Mouse (Mus musculus): Measurements from ENCODE around the gene Sla2. TPM values are rescaled to one million over a fixed set of nuclear protein-coding genes. Genes with fewer than 3 reads are reported as not detected.
"Not testable (repeated sequence)": the region's sequence is repeated elsewhere in the genome, so short reads cannot be mapped to it uniquely, and the experiment has no call there.

The Sla2 gene
- polyA plus RNA-seq, 1 experiment: not detected

DNA sequence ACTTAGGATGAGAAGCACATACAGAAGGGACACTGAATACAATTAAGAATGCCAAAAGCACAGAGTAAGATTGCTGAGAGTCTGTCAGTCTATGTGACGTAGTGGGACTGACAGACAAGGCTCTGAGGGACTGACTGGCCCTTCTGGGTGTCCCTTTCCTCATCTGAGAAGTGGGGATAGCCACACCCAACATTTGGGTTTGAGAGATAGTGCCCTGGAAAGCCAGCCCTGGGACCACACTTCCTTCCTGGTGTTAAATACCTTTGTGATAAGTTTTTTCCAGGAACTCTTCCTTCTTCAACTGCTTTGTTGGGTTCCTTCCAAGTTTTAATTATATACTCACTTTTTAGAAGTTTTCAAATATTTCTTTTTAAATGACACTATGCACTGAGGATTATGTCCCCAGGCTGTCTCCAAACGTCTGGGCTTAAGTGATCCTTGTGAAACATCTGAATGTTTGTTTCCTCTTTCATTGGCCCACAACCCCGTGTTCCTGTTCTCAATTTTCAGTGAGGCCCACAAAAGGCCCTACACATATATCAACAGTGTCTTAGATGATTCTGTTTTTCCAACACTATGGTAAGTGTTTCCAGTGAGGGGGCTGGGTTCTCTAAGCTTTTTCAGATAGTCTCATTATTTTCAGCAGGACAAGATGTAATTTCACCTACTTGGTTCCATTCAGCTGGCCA is 37.4 kb upstream of the Sla2 start:
- no peak overlapping the region for H3K4me3 ChIP-seq (ENCODE audit: insufficient read depth, low read length)
- H3K4me1 ChIP-seq (ENCODE audit: control insufficient read depth, insufficient read depth, low read length): no peaks in the 10 kb centered on the region; the same call in 1 of the 2 replicates
- TF ChIP-seq CTCF (IDR thresholded peaks at IDR 0.05; ENCODE audit: borderline replicate concordance, insufficient read depth, low read length) (no peak), POLR2A (IDR thresholded peaks at IDR 0.05; ENCODE audit: low read depth, low read length) (no peak)
- H3K27ac ChIP-seq (ENCODE audit: insufficient read depth, low read length): no peak overlapping the region

DNA sequence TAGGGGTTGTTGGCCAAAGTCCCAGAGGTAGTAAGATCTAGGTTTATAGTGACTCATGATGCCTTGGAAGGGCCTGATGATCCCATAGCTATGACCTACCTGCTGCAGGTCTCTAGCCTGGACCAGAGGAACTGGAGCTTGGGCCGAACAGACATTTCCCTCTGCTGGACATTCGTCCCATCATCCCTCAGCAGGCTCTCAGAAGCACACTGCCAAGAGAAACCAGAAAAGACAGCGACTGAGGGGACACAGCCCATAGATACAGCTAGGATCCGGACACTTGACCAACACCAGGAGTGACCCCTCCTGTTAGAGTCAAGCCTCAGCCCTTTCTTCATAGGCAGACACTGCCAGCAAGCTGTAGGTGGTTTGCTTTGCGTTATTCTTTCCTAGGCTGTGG is 36.1 kb upstream of the Sla2 start:
- no peak overlapping the region for H3K4me3 ChIP-seq (ENCODE audit: insufficient read depth, low read length)
- H3K27ac ChIP-seq (ENCODE audit: insufficient read depth, low read length): no peak overlapping the region
- no peaks in the 10 kb centered on the region for H3K4me1 ChIP-seq (ENCODE audit: control insufficient read depth, insufficient read depth, low read length)
- TF ChIP-seq POLR2A (IDR thresholded peaks at IDR 0.05; ENCODE audit: low read depth, low read length) (no peak), CTCF (IDR thresholded peaks at IDR 0.05; ENCODE audit: borderline replicate concordance, insufficient read depth, low read length) (no peak)

DNA sequence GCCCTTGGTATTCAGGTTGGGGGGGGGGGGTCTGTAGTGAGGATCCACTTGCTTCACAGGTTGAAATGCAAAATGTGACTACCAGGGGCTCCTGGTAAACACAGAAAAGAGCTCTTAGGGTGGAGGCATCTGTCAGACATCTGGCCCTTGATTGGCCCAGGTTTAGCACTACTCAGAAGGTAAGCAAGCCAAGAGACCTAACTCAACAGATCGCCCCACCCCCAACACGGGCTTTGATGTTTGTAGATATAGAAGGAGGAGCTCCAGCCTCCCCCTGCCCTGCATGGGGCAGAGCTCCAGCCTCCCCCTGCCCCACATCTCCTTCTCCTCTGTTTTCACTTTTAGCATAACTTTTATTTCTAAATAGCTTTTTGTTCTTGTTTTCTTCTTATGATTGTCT is 32.8 kb upstream of the Sla2 start:
- no peak for TF ChIP-seq POLR2A (IDR thresholded peaks at IDR 0.05; ENCODE audit: low read depth, low read length)
- no peak overlapping the region for H3K4me3 ChIP-seq (ENCODE audit: insufficient read depth, low read length)
- no peaks in the 10 kb centered on the region for H3K4me1 ChIP-seq (ENCODE audit: control insufficient read depth, insufficient read depth, low read length)
- H3K27ac ChIP-seq (ENCODE audit: insufficient read depth, low read length): no peak overlapping the region

DNA sequence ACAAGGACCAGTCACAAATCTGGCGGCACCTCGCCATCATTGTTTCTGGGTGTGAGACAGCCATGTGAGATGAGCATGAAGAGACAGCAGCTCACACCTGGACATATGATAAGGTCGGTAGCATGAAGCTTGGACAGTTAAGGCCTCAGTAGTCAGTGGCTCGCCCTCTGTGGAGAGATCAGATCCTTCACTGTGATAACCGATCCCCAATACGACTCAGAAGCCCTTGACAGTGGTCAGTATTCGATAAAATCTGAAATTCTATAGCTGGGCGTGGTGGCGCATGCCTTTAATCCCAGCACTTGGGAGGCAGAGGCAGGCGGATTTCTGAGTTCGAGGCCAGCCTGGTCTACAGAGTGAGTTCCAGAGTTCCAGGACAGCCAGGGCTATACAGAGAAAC is 32.2 kb upstream of the Sla2 start:
- H3K4me3 ChIP-seq (ENCODE audit: insufficient read depth, low read length); H3K4me1 ChIP-seq (ENCODE audit: control insufficient read depth, insufficient read depth, low read length); H3K27ac ChIP-seq (ENCODE audit: insufficient read depth, low read length): not testable (repeated sequence)

DNA sequence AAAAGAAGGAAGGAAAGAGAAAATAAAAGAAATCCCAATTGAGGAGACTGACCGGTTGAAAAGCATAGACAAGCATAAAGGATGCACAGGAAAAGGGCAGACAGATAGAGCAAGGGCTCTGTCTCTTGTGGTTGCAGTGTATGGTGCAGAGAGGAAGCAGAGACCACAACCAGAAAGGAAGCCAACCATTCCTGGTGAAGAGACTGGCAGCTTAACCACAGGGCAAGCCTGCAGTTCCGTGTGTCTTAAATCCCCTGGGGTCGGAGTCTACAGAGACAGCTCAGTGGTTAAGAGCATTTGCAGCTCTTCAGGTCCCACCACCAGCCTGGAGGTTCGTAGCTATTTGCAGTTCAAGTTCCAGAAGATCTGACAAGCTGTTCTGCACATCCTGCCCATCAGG is 31.6 kb upstream of the Sla2 start:
- Histone ChIP-seq H3K4me3 (ENCODE audit: insufficient read depth, low read length) (no peak overlapping the region), H3K4me1 (ENCODE audit: control insufficient read depth, insufficient read depth, low read length) (no peaks in the 10 kb centered on the region), H3K27ac (ENCODE audit: insufficient read depth, low read length) (no peak overlapping the region)
- no peak for TF ChIP-seq POLR2A (IDR thresholded peaks at IDR 0.05; ENCODE audit: low read depth, low read length)
- TF ChIP-seq CTCF (IDR thresholded peaks at IDR 0.05; ENCODE audit: borderline replicate concordance, insufficient read depth, low read length): no peak

DNA sequence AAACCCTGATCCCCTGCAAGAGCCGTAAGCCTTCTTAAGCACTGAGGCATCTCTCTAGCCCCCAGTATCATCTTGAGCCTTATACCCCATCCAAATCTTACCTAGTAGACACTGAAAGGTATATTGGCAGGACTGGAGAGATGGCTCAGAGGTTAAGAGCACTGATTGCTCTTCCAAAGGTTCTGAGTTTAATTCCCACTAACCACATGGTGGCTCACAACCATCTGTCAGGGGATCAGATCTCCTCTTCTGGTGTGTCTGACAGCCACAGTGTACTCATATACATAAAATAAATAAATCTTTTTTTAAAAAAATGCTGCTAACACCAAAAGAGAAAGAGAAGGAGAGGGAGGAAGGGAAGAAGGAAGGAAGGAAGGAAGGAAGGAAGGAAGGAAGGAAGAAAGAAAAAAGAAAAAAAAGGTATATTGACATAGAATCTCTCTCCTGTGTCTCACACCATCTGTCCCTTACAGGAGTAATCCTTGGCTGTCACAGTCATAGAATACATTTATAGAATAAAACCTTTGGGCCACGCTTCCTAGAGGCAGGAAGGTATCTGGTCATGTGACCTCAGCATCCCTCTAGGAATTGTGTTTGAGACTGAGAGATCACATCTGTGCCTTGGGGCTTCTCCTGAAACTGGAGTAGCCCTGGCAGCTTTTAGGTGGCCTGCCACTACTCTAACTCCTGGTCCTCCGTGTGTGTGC is 29.6 kb upstream of the Sla2 start:
- no peak for TF ChIP-seq POLR2A (IDR thresholded peaks at IDR 0.05; ENCODE audit: low read depth, low read length)
- no peak for TF ChIP-seq CTCF (IDR thresholded peaks at IDR 0.05; ENCODE audit: borderline replicate concordance, insufficient read depth, low read length)
- Histone ChIP-seq H3K4me1 (ENCODE audit: control insufficient read depth, insufficient read depth, low read length) (no peaks in the 10 kb centered on the region), H3K4me3 (ENCODE audit: insufficient read depth, low read length) (no peak overlapping the region), H3K27ac (ENCODE audit: insufficient read depth, low read length) (no peak overlapping the region)

DNA sequence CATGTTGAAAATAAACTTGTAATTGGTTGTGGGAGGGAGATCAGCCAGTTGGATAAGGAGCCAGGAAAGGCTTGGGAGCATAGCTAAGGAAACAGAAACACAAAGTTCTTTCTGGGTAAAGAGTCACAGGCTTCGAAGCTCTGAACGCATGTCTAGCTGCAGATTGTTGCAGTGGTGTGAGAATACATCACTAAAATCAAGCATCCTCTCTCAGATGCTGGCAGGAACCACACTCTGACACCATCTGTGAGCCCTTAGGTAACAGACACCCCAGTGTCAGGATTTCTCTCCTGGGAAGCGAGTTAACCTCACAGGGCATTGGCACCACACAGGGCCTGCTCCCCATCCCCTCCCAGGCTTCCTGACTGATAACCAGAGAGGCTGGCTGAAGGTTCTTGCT is 28.6 kb upstream of the Sla2 start:
- TF ChIP-seq POLR2A (IDR thresholded peaks at IDR 0.05; ENCODE audit: low read depth, low read length) (no peak), CTCF (IDR thresholded peaks at IDR 0.05; ENCODE audit: borderline replicate concordance, insufficient read depth, low read length) (no peak)
- H3K4me1 ChIP-seq (ENCODE audit: control insufficient read depth, insufficient read depth, low read length): no peaks in the 10 kb centered on the region
- no peak overlapping the region for H3K27ac ChIP-seq (ENCODE audit: insufficient read depth, low read length)
- no peak overlapping the region for H3K4me3 ChIP-seq (ENCODE audit: insufficient read depth, low read length)

DNA sequence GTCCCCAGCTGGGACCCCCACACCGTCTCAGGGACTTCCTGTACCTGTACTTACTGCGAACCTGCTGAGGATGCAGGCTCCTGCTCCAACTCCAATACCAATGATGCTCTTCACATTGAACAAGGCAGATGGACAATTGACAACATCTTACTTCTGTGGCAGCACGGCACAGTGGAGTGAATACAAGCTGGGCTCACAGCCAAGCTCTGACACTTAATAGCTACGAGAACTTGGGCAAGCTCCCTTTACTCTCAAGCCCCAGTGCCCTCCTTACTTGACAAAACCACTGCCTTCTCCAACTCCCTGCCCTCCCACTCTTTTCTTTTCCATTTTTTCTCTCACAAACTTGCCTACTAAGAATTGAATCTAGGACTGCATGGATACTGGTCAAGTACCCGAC is 26.2 kb upstream of the Sla2 start:
- Histone ChIP-seq H3K27ac (ENCODE audit: insufficient read depth, low read length) (no peak overlapping the region), H3K4me3 (ENCODE audit: insufficient read depth, low read length) (no peak overlapping the region), H3K4me1 (ENCODE audit: control insufficient read depth, insufficient read depth, low read length) (no peaks in the 10 kb centered on the region)
- no peak for TF ChIP-seq POLR2A (IDR thresholded peaks at IDR 0.05; ENCODE audit: low read depth, low read length)
- TF ChIP-seq CTCF (IDR thresholded peaks at IDR 0.05; ENCODE audit: borderline replicate concordance, insufficient read depth, low read length): no peak

DNA sequence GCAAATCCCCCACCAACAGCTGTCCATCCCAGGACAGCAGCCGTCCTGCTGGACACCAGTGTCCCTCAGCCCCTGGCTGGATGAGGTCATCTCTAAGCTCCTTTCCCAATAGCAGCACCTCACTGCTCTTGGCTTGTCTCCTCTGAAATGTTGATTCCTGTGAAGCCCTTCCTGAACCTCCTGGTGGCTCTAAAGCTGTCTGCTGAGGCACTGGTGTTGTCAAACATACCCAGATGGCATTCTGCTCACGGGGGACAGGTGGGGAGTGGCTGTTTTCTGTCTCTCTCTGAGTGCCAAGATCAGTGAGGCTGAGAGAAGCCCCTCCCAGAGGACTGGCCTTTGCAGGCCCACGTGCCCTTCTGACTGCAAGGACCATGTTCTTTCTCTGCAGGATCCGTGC is 18.9 kb upstream of the Sla2 start:
- H3K4me3 ChIP-seq (ENCODE audit: insufficient read depth, low read length); H3K27ac ChIP-seq (ENCODE audit: insufficient read depth, low read length): not testable (repeated sequence)

DNA sequence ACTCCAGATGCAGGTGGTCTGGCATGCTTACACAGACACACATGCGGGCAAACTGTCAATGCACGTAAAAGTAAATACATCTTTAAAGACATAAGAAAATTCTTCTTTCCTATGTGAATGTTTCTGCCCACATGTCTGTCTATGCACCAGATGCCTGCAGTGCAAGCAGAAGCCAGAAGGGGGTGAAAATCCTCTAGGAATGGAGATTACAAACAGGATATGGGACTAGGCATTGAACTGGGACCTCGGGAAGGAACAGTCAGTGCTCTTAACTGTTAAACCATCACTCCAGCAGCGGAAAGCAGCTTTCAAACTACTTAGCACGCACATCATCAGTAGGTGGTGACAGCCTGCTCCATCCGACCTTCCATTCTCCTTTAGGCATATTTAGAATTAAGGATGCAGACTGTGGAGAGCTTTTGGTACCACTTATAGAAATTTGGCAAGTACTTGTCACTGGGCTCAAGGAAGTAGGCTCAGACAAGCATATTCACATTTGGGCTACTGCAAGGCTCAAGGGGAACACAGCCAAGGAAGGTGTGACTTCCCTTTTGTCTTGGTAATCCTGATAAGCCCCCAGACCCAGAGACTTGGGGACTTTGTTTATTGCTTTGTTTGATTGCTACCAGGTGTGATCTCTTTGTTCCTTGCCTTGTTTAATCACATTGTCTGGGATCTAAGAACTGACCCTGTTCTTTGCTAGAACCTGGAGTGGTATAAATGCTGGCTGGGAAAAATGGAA is 18.2 kb upstream of the Sla2 start:
- Histone ChIP-seq H3K4me3 (ENCODE audit: insufficient read depth, low read length) (no peak overlapping the region), H3K4me1 (ENCODE audit: control insufficient read depth, insufficient read depth, low read length) (no peaks in the 10 kb centered on the region), H3K27ac (ENCODE audit: insufficient read depth, low read length) (no peak overlapping the region)
- TF ChIP-seq POLR2A (IDR thresholded peaks at IDR 0.05; ENCODE audit: low read depth, low read length) (no peak), CTCF (IDR thresholded peaks at IDR 0.05; ENCODE audit: borderline replicate concordance, insufficient read depth, low read length) (no peak)

More for the DNA sequence above, 18.9 kb upstream of the Sla2 start:
- H3K4me1 ChIP-seq (ENCODE audit: control insufficient read depth, insufficient read depth, low read length): not testable (repeated sequence)
